Mouse (Mus musculus): ENCODE data around the gene Gm5767. TPM values are rescaled to one million over a fixed set of nuclear protein-coding genes. Genes with fewer than 3 reads are reported as not detected.

Gene Gm5767
- polyA plus RNA-seq, 1 experiment from 2014 or later = not detected

DNA sequence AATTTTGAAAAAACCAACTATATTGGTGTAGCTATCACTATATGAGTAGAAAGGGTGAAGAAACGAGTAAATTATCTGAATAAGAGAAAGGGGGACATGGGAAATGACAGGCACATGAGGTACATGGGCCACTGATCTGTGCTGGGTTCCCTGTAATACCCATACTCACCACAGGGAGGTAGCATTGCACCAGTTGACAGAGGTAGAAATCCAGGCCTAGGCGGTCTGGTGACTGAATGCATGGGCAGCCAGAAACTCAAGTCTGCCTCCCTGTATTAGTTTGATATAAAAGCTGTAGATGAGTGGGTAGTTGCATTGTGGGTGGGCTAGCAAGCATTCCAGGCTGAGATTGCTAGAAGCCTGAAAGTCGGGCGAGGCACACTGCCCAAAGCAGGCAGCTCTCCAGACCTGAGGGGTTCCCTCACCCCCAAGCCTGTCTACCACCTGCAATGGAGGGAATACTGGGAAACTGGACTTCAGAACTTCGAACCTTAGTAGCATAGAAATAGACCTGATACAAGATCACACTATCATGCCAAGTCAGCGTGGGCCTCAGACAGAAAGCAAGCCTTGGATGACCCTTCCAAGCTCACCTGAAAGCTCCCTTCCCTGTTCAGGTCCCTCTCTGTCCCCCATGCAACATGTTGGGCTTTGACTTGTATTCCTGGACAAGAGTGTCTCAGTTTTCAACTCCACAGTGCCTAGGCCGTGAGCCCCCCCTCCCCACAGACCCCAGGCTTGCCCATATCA, 5.7 kb downstream of the Gm5767 start:
- ATAC-seq (replicated peaks; ENCODE audit: low FRiP score) = peak; percentile 52
- no peaks in the 10 kb centered on the region for H3K27me3 ChIP-seq
- H3K4me1 ChIP-seq = no peaks in the 10 kb centered on the region
- no peak overlapping the region for H3K27ac ChIP-seq
- peaks cover 46% of the 10 kb centered on the region for H3K36me3 ChIP-seq
- H3K4me3 ChIP-seq (replicated peaks) = no peak overlapping the region
- H3K4me2 ChIP-seq = no peak overlapping the region
- H3K9ac ChIP-seq = no peak overlapping the region
- 55% methylated on average over 7 of the region's 7 CpGs for WGBS
- no peaks in the 10 kb centered on the region for H3K9me3 ChIP-seq (replicated peaks)

GRCm38 (mm10) chr16:8686871-8687535, 6.4 kb downstream of the Gm5767 start:
- no peaks in the 10 kb centered on the region for H3K27me3 ChIP-seq
- no peaks in the 10 kb centered on the region for H3K9me3 ChIP-seq (replicated peaks)
- H3K4me1 ChIP-seq = no peaks in the 10 kb centered on the region
- no peak overlapping the region for H3K4me2 ChIP-seq
- peaks cover 53% of the 10 kb centered on the region for H3K36me3 ChIP-seq
- ATAC-seq (replicated peaks; ENCODE audit: low FRiP score) = peak; percentile 76
- WGBS = 80% methylated on average over 11 of the region's 11 CpGs
- H3K4me3 ChIP-seq (replicated peaks) = no peak overlapping the region
- no peak overlapping the region for H3K27ac ChIP-seq
- no peak overlapping the region for H3K9ac ChIP-seq

DNA sequence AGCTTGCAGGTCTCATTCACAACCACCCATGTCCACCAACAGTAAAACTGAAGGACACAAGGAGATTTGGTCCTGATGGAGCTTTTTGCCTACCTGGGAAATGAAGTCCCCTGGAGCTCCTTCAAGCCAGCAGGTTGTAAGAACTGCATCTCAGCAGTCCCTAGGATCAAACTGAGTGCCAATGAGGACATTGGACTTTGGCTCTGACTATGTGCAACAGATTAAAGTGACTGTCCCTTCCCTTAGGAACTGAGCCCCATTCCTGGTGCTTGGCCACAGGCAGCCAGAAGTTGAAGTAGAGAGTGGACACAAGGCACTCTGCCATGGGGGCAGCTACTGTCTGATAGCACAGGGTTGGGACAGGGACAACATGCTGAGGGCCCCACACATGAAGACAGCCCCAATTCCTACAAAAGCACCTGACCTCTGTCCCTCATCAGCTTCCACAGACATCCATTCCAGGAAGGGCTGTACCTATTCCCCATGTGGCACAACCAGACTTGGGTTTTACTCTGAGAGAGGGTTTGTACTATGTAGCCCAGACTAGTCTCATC, 7.1 kb downstream of the Gm5767 start:
- Histone ChIP-seq H3K4me2 (no peak overlapping the region), H3K36me3 (peaks cover 60% of the 10 kb centered on the region), H3K4me3 (replicated peaks) (no peak overlapping the region), H3K4me1 (no peaks in the 10 kb centered on the region), H3K9me3 (replicated peaks) (no peaks in the 10 kb centered on the region), H3K9ac (no peak overlapping the region), H3K27ac (no peak overlapping the region), H3K27me3 (no peaks in the 10 kb centered on the region)
- no peak for ATAC-seq (replicated peaks; ENCODE audit: low FRiP score)

- peaks cover 84% of the 10 kb centered on the region for H3K36me3 ChIP-seq
- H3K9ac ChIP-seq = no peak overlapping the region
- no peaks in the 10 kb centered on the region for H3K4me1 ChIP-seq
- H3K9me3 ChIP-seq (replicated peaks) = no peaks in the 10 kb centered on the region
- WGBS = 95% methylated on average over 11 of the region's 11 CpGs
- H3K27me3 ChIP-seq = no peaks in the 10 kb centered on the region
- ATAC-seq (replicated peaks; ENCODE audit: low FRiP score) = no peak
- no peak overlapping the region for H3K4me2 ChIP-seq
- H3K4me3 ChIP-seq (replicated peaks) = no peak overlapping the region
- H3K27ac ChIP-seq = no peak overlapping the region
Observed at GRCm38 (mm10) chr16:8689979-8690656, 9.5 kb downstream of the Gm5767 start.

GRCm38 (mm10) chr16:8691206-8691605, 10.6 kb downstream of the Gm5767 start:
- Histone ChIP-seq H3K4me2 (no peak overlapping the region), H3K4me3 (replicated peaks) (no peak overlapping the region), H3K36me3 (peaks cover 95% of the 10 kb centered on the region), H3K9ac (no peak overlapping the region), H3K27ac (no peak overlapping the region), H3K4me1 (no peaks in the 10 kb centered on the region), H3K27me3 (no peaks in the 10 kb centered on the region), H3K9me3 (replicated peaks) (no peaks in the 10 kb centered on the region)
- ATAC-seq (replicated peaks; ENCODE audit: low FRiP score) = no peak
- WGBS = 92% methylated on average over 7 of the region's 7 CpGs

- 84% methylated on average over 8 of the region's 8 CpGs for WGBS
- ATAC-seq (replicated peaks; ENCODE audit: low FRiP score) = no peak
- peaks cover 99% of the 10 kb centered on the region for H3K36me3 ChIP-seq
- H3K9me3 ChIP-seq (replicated peaks) = no peaks in the 10 kb centered on the region
- H3K4me3 ChIP-seq (replicated peaks) = no peak overlapping the region
- no peak overlapping the region for H3K4me2 ChIP-seq
- H3K9ac ChIP-seq = no peak overlapping the region
- no peak overlapping the region for H3K27ac ChIP-seq
- no peaks in the 10 kb centered on the region for H3K4me1 ChIP-seq
- H3K27me3 ChIP-seq = no peaks in the 10 kb centered on the region
Observed at GRCm38 (mm10) chr16:8699556-8699955, 19.0 kb downstream of the Gm5767 start.

GRCm38 (mm10) chr16:8700586-8700985, 20.0 kb downstream of the Gm5767 start:
- 91% methylated on average over 3 of the region's 3 CpGs for WGBS
- Histone ChIP-seq H3K27me3 (no peaks in the 10 kb centered on the region), H3K27ac (no peak overlapping the region), H3K9me3 (replicated peaks) (no peaks in the 10 kb centered on the region), H3K36me3 (peaks cover 98% of the 10 kb centered on the region), H3K4me2 (no peak overlapping the region), H3K4me3 (replicated peaks) (no peak overlapping the region), H3K9ac (no peak overlapping the region), H3K4me1 (no peaks in the 10 kb centered on the region)
- ATAC-seq (replicated peaks; ENCODE audit: low FRiP score) = no peak

DNA sequence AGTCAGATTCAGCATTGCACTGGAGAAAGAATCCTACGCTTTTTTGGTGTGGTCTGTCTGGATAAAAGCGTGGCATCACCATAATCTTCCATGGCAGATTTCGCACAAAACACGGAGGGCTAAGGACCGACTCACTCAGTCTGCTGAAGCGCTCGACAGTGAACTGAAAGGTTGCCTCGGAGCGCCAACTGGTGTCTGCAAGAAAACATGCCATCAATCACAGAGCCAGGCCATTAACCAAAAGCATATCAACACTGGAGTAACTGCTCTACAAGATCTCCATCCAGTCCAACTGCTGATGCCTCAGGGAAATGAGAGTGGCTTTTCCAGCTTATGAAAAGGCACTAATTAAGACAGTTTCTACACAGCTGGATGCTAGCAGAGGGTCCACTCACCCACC, 31.4 kb downstream of the Gm5767 start:
- no peak overlapping the region for H3K9ac ChIP-seq
- H3K4me2 ChIP-seq = no peak overlapping the region
- H3K36me3 ChIP-seq = peaks cover 94% of the 10 kb centered on the region
- no peak overlapping the region for H3K27ac ChIP-seq
- no peak for ATAC-seq (replicated peaks; ENCODE audit: low FRiP score)
- no peak overlapping the region for H3K4me3 ChIP-seq (replicated peaks)
- WGBS = 65% methylated on average over 9 of the region's 9 CpGs
- no peaks in the 10 kb centered on the region for H3K9me3 ChIP-seq (replicated peaks)
- no peaks in the 10 kb centered on the region for H3K27me3 ChIP-seq
- peaks cover 19% of the 10 kb centered on the region for H3K4me1 ChIP-seq

GRCm38 (mm10) chr16:8714851-8715250, 34.3 kb downstream of the Gm5767 start:
- WGBS = 72% methylated on average over 5 of the region's 5 CpGs
- ATAC-seq (replicated peaks; ENCODE audit: low FRiP score) = no peak

DNA sequence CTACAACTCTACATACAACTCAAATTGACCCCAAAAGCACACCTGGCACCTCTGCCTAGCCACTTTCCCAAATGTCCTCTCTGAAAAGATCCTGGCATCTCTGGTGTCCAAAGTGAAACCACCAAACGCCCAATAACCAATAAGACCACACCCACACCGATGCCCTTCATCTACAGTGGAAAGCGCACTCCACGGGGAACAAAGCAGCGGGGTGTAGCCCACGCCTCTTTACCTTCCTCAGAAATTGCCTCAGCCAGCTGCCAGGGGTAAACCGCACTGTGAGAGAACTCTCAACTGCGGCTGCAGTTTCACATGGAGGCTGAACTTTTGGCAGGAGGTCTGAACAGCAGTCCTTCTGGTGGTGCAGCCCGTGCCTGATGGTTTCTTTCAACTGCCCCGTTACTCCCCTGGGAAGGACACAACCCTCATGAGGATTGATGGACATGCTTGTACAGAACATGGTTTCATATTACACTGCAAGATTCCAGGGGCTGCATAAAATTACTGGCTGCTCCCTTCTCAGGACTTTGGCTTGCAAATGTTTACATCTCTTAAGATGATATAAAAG, 35.0 kb downstream of the Gm5767 start:
- Histone ChIP-seq H3K4me3 (replicated peaks) (no peak overlapping the region), H3K27me3 (no peaks in the 10 kb centered on the region), H3K9ac (no peak overlapping the region), H3K36me3 (peaks cover 58% of the 10 kb centered on the region), H3K4me2 (no peak overlapping the region), H3K9me3 (replicated peaks) (no peaks in the 10 kb centered on the region), H3K27ac (no peak overlapping the region; the same call in 1 of the 2 replicates), H3K4me1 (peaks cover 19% of the 10 kb centered on the region)
- ATAC-seq (replicated peaks; ENCODE audit: low FRiP score) = peak; percentile 61; the same call in 1 of the 2 replicates
- 58% methylated on average over 10 of the region's 10 CpGs for WGBS

More at GRCm38 (mm10) chr16:8714851-8715250, 34.3 kb downstream of the Gm5767 start:
- H3K27ac ChIP-seq = no peak overlapping the region
- no peaks in the 10 kb centered on the region for H3K9me3 ChIP-seq (replicated peaks)
- no peaks in the 10 kb centered on the region for H3K27me3 ChIP-seq
- H3K4me3 ChIP-seq (replicated peaks) = no peak overlapping the region
- no peak overlapping the region for H3K9ac ChIP-seq
- H3K4me1 ChIP-seq = peaks cover 19% of the 10 kb centered on the region
- peaks cover 65% of the 10 kb centered on the region for H3K36me3 ChIP-seq
- H3K4me2 ChIP-seq = no peak overlapping the region

GRCm38 (mm10) chr16:8716300-8716699, 35.7 kb downstream of the Gm5767 start:
- Histone ChIP-seq H3K4me2 (no peak overlapping the region), H3K4me1 (peaks cover 19% of the 10 kb centered on the region), H3K27ac (no peak overlapping the region), H3K9me3 (replicated peaks) (no peaks in the 10 kb centered on the region), H3K36me3 (peaks cover 51% of the 10 kb centered on the region), H3K27me3 (no peaks in the 10 kb centered on the region), H3K4me3 (replicated peaks) (no peak overlapping the region), H3K9ac (no peak overlapping the region)
- 58% methylated on average over 6 of the region's 6 CpGs for WGBS
- no peak for ATAC-seq (replicated peaks; ENCODE audit: low FRiP score)

DNA sequence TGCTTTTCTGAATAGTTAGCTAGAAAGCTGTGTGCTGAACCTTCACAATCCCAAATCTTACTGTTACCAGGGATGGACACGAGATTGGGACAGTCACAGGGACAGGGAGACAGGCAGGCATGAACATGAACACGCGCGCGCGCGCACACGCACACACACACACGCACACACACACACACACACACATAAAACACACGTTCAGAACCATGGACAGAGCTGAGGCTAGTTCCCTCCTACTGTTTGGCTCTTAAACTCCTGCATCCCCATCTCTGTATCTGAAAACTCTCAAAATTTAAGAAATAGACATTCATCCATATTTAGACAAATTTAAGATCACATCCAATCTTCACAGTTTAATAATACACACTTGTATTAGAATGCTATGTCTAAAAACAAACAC, 37.2 kb downstream of the Gm5767 start:
- no peak overlapping the region for H3K4me3 ChIP-seq (replicated peaks)
- no peaks in the 10 kb centered on the region for H3K9me3 ChIP-seq (replicated peaks)
- no peak overlapping the region for H3K4me2 ChIP-seq
- no peak overlapping the region for H3K9ac ChIP-seq
- no peaks in the 10 kb centered on the region for H3K27me3 ChIP-seq
- no peak for ATAC-seq (replicated peaks; ENCODE audit: low FRiP score)
- H3K4me1 ChIP-seq = peaks cover 19% of the 10 kb centered on the region
- H3K36me3 ChIP-seq = peaks cover 36% of the 10 kb centered on the region
- 91% methylated on average over 10 of the region's 10 CpGs for WGBS
- no peak overlapping the region for H3K27ac ChIP-seq

Data from kidney, embryonic 15.5 days (tissue).